Mouse (Mus musculus): ENCODE results near the gene Atp8a2. TPM values are rescaled to one million over a fixed set of nuclear protein-coding genes. Genes with fewer than 3 reads are reported as not detected.
"Not testable (repeated sequence)": the region's sequence is repeated elsewhere in the genome, so short reads cannot be mapped to it uniquely, and the experiment has no call there.

Gene Atp8a2
- total RNA-seq, 1 experiment from 2014 or later, result 0.82 TPM

GRCm38 (mm10) chr14:59644896-59645295, 552.1 kb downstream of the Atp8a2 start:
- DNase-seq, result no peak

DNA sequence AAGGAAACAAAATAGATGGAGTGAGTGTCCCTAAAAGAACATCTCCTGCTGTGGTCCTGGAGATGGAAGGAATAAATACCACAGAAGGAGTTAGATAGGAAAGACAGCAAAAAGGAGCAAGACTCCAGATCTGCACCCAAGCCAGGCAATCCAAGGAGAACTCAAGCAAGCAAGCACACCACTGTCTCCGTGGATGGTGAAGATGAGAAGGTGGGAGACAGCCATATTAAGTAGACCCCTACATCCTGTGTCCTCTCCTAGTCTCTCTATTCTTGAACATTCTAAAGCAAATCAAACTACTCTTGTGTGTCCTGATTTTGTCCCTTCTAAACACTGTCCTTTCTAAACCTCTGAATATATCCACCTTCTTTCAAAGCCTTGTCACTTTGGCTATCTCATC, 552.8 kb downstream of the Atp8a2 start:
- DNase-seq, result no peak

GRCm38 (mm10) chr14:59643582-59643981, 553.4 kb downstream of the Atp8a2 start:
- peak; percentile 23 for DNase-seq

- DNase-seq, result no peak
These were observed 555.1 kb downstream of the Atp8a2 start for GRCm38 (mm10) chr14:59641856-59642255.

- DNase-seq, result no peak
These were observed 557.9 kb downstream of the Atp8a2 start for GRCm38 (mm10) chr14:59638906-59639703.

- DNase-seq, result no peak
These were observed 563.0 kb downstream of the Atp8a2 start for GRCm38 (mm10) chr14:59633988-59634387.

DNA sequence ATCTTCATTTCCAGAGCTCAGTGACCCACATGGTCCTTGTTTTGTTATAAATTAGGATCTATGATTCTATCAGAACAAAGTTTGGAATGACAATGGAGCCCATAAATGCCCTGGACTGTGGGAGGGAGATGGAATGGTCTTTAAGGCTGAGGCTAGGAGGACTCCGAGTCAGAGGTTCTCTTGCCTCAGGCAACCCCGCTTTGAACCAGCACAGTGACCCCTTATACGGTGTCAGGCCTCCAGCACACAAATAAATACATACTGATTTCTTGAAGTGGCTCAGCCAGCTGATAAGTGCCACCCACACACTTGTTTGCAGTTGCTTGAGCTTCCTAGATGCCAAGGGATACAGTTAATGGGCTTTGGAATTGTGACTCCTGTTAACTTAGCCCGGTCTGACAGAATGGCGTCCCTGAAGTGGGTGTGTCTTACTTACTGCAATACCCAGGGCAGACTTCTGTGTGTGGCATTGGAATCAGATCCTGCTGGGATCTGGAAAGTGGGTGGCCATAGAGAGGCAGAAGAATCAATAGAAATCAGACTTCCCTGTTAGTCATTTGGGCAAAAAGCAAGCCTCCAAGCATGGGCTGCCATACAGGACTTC, 563.6 kb downstream of the Atp8a2 start:
- no peak for DNase-seq

DNA sequence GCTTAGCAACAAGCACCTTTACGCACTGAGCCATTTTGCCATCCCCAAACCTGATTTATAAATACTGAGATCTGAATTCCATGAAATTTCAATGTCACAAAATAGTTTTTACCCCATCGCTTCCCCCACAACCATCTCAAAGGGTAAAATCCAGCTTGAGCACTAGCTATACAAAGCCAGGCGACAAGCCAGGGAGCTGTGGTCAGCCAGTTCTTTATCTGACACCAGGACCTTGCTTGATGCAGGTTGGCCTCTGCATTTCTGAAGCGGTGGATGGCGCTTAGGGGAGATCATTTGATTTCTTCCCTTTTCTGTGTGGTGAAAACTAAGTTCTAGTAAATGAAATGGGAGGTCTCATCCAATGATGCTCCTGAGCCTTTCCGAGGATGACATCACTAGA, 564.9 kb downstream of the Atp8a2 start:
- no peak for DNase-seq

DNA sequence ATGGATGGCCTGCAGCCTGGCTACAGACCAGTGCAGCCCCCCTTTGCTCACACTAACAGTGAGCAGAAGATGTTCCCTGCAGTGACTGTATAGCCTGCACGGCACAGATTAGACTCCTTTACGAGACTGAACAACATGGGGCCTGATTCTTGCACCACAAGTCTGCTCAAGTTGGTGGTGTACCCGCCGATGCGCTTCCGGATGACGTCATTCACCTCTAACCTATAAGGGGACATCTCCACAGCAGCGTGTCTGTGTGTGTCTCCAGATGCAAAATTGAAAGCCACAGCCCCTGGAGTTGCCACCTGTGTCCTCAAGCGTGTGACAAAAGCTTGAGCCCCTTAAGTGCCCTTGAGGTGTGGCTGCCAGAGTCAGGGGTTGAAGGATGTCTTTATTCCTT, 566.9 kb downstream of the Atp8a2 start:
- DNase-seq, result no peak

DNA sequence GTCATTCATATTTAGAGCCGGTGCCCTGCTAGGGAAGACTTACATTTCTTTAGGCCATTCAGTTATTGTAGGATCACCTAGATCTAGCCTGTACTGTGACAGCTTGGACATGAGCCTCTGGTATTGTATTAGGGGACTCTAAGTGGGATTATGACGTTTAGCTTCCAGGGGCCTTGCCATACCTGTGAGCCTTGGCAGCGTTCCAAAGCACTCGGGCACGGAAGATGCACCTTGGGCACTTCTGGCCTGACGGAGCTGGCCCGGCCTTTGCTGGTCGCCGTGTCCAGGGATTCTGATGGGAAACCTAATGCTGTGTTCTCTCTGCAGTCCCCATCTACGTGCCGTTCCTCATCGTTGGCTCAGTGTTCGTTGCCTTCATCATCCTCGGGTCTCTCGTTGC, 567.7 kb downstream of the Atp8a2 start:
- DNase-seq, result no peak

DNA sequence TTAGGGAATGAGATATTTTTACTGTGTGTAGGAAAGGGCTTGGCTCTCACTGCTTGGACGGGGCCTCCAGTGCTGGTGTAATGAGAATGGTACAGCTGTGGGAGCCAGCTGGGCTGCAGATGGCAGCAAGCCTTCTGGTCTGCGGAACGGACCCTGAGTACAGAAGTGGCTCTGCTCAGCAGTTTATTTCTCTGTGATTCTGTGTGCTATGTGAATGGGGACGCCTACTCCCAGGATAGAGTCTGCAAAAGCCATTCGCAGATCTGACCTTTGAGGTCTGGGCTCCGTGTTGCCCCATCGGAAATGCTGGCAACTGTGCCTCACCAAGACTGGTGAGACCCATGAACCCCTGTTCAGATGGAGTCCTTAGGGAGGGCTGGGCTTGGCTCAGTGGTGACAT, 569.2 kb downstream of the Atp8a2 start:
- no peak for DNase-seq

DNA sequence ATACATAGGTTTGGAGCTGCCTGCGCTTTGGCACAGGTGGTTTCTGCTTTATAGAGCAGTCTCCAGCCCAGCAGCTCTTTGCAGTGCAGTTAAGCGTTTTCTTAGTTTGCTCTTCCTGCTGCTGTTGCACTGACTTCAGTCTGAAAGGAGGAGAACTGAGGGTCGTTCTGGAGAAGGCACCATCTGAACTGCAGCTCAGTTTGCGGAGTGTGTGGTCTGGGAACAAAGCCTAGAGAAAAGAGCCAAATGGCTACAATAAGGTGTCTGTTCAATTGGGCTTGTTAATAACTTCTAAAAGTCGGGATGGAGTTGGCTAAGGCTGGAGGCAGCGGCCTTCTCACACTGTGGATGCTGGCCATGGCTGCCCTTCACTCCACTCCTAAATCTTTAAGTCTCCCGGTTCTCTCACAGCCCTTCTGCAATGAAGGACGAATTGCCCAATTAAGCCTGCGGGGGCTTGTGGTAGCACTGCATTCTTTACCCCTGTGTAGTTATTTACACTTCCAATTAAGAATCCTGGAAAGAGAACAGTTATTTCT, 569.8 kb downstream of the Atp8a2 start:
- DNase-seq, result no peak

- peak; percentile 62 for DNase-seq
These were observed 570.3 kb downstream of the Atp8a2 start for GRCm38 (mm10) chr14:59626711-59627110.

- peak; percentile 67 for DNase-seq
These were observed 571.1 kb downstream of the Atp8a2 start for GRCm38 (mm10) chr14:59625806-59626364.

- peak; percentile 88 for DNase-seq
These were observed 571.7 kb downstream of the Atp8a2 start, which contains the start of gene Shisa2 for GRCm38 (mm10) chr14:59625158-59625805. Gene Shisa2, plus strand, starts transcription at chr14:59625308.

DNA sequence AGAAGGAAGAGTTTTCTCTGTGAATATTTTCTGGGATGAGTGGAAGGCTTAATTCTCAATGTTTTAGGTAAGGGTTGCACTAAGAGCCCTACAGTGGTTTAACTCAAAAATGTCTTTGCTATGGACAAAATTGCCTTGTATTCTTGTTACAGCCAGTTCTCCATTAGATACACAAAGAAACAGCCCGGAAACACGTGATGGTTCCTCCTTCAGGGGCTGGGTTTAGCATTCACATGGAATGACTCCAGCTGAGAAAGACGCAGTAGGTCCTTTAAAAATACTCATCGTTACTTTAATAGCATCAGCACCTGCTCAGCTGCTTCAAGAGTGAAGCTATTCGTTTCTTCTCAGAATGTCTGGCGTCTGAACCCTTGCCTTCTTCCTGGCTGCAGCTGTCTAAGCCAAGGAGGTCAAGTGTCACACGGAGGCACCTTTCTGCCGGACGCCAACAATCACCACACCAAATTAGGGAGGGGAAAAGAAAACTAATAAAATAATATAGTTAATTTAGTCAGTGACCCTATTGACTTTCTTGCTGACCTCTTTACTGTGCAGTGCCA, 572.6 kb downstream of the Atp8a2 start:
- no peak for DNase-seq

GRCm38 (mm10) chr14:59616802-59617201, 580.2 kb downstream of the Atp8a2 start:
- no peak for DNase-seq

GRCm38 (mm10) chr14:59614149-59614548, 582.8 kb downstream of the Atp8a2 start:
- DNase-seq, result not testable (repeated sequence)

- DNase-seq, result peak; percentile 83
These were observed 583.9 kb downstream of the Atp8a2 start for GRCm38 (mm10) chr14:59612920-59613625.

- DNase-seq, result no peak
These were observed 590.0 kb downstream of the Atp8a2 start for GRCm38 (mm10) chr14:59607021-59607420.

DNA sequence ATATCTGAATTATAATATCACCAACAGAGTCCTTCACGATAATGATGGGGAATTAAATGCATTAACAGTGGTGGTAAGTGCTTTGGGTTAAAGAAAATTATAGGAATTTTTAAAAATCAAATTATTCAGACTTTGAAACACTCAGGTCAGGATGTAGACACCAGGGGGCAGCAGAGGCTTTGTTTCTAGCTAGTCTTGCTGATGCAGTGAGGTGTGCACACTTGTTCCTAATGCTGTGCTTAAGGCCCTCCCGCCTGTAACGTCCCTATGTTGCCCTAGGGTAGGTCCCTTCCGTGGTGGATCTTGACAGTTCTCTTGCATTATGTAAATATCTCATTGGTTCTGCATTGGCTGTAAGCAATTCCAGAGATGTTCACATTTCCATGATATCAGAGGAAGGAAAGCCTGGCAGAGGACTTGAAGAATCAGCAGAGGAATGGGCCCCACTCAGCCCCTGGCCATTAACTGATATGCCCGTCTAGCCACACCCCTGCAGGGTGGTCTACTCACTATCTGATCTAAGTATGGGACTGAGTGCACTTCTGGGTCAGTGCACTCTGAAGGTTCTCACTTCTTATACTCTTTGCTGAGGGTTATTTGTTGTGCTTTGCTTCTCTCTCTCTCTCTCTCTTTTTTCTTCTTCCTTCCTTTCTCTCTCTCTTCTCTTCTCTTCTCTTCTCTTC, 591.2 kb downstream of the Atp8a2 start:
- peak; percentile 81 for DNase-seq

Data from adrenal gland, postnatal 14 days (tissue).